Mouse (Mus musculus) mesoderm, embryonic 11.5 days (tissue): ENCODE measurements around the gene Tars2.
"Not testable (repeated sequence)": the region's sequence is repeated elsewhere in the genome, so short reads cannot be mapped to it uniquely, and the experiment has no call there.

Experiments used
- DNase-seq: peaks from one replicate; pipeline ENCODE4 v3.0.0-alpha.2; 2012; ENCODE audit warnings: low read depth, low spot score

Tars2 gene

DNA sequence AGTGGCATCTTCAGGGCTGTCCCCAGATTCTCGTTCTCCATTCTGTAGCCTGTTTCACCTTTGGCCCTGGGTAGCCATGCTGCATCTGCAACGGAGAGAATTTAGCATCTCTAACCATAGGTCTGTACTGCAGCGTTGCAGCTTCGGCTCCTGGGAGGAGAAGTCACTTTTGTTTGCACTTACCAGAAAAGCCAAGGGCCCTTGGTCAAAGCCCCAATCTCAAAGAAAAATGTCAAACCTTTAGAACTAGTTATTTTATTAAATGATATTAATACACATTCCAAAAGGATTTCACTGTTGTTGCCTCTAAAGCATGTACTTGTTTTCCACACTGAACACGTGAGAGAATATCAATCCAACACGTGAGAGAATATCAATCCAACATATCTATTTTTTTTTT, at the start of gene Tars2:
Gene Tars2 (minus strand): TSS at position 101 of the 400 bp plus-strand sequence.
- DNase-seq: no peak

DNA sequence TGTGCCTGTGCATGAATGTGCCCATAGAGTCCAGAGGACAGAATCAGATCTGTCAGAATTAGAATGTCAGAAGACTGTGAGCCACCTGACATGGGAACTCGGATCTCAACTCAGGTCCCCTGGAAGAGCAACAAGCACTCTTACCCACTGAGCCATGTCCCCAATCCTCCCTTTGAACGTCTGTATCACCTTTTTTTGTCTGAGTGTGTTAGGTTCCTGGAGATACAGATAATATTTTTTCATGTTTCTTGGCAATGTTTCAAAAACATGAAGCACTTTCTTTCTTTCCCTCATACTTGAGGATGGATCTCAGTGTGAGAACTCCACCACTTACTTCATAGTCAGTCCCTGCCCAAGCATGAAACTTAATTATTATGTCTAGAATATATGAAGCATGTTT, 48.4 kb upstream of the Tars2 start:
- no peak for DNase-seq

DNA sequence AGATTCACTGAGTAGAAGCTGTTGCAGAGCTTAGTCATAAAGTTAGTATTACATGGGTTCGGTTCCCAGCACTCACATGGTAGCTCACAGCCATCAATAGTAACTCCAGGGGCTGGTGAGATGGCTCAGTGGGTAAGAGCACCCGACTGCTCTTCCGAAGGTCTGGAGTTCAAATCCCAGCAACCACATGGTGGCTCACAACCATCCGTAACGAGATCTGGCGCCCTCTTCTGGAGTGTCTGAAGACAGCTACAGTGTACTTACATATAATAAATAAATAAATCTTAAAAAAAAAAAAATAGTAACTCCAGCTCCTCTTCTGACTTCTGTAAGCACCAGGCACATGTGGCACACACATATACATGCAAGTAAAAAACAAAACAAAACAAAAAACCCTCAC, 47.6 kb upstream of the Tars2 start:
- not testable (repeated sequence) for DNase-seq

DNA sequence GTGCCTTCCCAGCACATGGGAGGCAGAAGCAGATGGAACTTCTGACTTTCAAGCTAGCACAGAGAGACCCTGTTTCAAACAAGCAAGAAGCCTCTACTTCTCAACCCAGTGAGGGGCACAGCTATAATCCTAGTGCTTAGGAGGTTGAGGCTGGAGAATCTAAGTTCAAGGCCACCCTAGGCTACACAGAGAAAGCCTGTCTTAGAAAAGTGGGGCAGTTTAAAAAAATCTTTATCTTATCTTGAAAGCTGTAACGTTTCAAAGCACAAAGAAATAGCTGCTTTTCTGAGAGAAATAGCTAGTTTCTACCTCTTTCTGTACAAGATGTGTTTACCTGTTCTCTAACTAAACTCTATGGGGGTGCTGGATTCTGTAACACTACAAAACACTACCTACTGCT, 46.7 kb upstream of the Tars2 start:
- DNase-seq: no peak

DNA sequence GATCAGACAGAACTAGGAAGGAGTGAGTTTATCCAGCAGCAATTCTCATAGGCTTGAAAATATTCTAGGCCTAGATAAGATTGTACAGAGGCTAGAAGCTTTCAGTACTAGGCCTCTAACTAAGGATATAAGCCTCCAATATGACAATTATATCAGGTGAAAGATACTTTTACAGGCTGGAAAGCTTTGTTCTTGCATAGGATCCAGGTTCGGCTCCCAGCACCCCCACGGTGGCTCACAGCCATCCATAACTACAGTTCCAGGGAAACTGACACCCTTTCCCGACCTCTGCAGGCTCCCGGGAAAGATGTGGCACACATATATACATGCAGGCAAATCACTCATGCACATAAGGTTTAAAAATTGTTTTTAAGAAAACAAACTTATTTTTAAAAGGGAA, 43.8 kb upstream of the Tars2 start:
- no peak for DNase-seq

DNA sequence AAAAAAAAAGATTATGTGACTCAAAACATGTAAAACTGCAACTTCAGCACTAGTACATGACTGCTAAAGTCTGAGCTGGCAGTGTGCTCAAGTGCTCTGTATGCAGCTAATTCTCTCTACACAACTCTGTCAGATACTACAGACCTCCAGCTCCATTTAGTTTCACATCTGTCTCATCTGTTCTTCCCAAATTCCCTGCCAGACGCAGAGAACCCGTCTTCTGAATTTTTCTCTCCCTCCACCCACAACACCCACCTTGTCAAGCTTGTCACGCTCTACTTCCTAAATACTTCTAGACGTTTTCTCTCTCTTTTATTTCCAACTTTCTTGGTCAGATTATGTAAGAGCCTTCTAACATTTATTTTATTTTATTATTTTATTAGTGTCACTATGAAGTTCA, 38.8 kb upstream of the Tars2 start:
- no peak for DNase-seq

DNA sequence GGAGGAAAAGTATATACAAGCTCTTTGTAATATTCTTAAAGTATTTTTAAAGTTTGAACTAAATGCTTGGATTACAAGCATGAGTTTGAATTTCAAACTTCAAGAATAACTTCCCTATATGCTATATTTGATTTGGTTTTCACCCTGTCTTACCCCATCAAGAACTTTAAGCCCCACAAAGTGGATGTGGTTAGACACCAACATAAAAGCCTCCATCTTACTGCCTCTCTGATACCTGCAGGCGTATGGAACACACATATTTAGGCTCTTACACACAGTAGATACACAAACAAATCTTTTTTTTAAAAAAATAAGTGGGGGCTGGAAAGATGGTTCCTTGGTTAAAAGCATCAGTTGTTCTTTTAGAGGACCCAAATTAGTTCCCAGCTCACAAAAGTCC, 34.3 kb upstream of the Tars2 start:
- DNase-seq: no peak

DNA sequence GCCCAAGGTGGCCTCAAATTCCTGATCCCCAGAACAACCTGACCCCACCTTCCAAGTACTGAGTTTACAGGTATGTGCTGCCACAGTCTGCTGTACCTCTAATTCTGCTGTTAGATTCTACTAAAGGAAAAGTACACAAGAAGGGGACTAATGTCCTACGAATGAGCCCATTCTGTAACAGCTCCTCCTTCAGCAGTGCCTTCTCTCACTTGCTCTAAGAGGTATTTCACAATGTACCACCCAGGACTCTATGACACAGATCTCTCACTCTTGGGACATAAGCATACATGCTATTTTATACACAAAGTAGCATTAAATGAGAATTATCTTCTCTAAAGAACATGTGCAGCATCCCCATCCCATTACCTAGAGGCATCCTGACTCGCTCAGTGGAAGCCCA, 33.7 kb upstream of the Tars2 start:
- no peak for DNase-seq

DNA sequence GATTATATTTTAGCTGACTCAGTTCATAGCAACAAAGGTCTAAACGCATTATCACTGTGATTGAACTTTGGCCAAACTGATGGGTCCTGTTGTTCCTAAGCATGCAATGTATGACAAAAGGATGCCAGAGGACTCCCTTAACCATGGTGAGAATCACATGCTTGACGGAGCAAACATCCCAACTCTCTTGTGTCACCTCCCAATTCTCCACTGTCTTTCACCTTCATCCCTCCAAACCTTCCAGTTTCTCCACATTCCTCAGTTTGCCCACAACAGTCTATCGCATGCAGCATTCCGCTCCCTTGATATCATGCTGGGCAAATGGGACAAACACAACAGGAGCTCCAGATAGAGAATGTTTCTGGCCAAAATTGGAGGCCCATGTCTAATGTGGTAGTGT, 25.5 kb upstream of the Tars2 start:
- DNase-seq: no peak

DNA sequence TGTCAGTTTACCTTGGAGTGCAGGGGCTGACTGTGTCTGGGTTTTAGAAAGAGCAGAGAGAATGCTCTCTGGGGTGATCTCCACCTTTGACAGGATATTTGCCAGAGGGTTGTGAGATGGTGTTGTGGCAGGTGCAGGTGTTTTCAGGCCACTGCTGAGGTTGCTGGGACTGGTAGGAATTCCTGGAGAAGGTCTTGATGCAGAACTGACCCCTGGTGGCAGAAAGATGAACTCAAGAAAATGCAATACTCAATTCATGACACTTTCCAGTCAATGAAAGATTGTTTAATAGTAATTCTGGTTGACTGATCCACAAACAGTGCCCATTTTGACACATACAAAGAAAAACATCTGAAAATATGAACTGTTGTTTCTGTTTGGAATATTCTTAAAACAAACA, 12.0 kb upstream of the Tars2 start:
- DNase-seq: peak; percentile 34

DNA sequence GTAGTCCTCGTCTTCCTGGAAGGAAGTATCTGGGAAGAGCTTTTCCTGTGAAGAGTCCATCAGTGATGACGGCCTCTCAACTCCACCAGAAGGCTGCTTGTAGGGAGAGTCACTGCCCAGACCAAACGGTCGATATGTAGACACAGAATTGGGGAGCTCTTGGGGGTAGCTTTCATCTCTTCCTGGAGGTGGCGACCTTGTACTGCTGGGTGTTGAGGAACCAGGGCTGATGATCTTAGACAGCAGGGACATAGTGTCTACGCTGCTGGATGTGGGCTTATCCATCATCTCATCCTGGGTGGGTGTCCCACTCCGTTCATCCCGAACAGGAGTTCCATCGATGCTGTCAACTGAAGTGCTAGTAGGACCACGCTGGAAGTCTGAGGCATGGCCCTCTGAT, 5.5 kb upstream of the Tars2 start:
- DNase-seq: no peak

DNA sequence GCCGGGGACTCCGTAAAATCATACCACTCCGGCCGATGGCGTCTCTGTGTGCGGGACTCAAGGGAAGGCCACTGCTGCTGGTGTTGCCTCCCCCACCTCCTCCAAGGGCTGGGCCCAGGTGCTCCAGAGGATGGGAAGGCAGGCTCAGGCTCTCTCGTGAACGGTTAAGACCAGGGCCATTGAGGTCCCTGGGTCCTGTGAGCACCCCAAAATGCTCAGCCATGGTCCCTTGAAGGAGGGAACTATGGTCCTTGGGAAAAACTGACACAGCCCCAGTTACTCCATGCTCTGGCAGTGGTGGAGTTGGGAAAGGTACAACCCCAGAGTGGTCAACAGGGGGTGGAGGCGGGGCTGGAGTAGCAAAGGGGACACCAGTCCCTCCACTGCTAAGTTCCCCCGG, 3.8 kb upstream of the Tars2 start:
- no peak for DNase-seq

DNA sequence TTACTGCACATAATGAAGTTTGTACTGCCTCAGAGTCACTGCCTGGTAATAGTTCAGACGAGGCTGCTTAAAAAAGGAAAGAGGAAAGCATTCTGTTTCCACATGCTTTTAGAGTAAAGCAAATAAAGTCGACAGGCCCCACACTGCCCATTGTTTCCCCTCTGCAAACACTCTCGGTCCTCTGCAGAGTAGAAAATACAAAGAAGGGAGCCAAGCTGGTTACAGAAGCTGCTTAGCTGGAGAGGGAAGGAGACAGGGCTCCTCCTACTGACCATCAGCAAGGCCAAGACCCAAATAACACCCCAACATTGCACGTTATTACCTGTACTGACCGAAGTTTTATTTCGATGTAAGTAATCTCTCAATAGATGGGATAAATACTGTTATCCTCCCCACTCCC, 3.0 kb upstream of the Tars2 start:
- DNase-seq: no peak

DNA sequence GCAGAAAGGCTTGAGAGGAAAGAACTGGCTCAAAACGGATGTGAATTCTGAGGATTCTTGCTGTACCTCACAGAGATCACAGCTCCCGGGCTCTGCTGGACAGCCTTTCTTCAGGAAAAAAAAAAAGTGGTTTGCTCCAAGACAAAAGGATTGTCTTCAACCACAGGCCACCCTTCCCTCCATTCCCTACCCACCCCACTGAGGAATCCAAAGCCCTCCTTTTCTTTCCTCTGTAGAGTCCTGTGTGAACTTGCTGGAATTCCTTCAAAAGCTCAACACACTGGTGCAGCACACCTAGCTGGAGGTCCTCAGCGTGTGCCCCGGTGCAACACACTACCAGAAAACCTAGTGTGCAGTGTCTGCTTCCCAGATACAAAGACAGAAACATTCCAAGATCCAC, 1.8 kb upstream of the Tars2 start:
- DNase-seq: no peak

DNA sequence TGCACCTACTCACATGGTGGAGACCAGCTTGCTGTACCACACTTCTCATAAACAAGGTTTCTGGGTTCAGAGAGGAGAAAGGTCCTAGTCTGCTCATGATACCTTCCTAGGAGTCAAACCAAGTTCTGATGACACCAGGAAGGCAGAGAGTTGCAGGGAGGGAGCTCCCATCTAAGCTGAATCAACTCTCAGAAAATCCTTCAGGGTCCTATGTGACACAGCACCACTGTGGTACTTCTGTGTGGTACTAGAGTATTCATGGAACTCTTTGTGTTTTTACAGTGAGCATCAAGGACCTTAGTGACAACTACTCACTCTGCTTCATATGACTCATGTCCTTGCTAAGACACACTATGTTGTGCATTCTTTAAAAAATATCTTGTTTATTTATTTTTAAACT, 650 bp upstream of the Tars2 start:
- no peak for DNase-seq

DNA sequence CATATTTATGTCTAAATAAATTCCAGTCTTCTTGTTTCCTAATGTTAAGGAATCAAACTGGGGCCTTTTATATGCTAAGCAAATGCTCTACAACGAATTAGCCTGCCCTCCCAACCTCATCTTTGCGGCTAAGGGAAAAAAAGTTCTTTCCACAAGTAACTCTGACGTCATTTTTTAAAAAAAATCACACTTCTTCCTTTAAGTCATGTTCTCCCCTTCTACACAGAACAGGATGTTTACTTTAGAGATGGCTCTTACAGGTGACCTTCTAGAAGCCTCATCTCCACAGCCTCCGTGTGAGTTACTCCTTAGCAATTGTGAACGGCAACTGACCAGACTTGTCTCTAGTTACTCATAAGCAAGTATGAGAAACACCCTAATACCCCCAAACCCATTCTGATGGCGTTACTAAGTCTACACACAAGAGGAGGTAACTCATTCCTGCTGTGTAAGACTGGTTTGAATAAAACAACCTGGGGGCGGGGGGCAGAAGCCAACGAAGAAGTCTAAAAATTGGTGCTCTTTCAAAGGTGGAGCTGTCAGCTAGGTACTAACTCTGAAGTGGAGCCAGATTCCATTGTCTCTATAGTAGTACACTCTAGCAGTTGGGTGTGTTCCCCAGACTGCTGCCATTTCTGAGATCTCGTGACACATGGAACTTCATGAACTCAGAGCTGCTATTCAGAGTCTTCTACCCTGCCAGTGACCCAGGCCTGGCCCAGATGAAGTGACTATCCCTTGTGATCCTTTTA, 1.4 kb downstream of the Tars2 start:
- DNase-seq: no peak

DNA sequence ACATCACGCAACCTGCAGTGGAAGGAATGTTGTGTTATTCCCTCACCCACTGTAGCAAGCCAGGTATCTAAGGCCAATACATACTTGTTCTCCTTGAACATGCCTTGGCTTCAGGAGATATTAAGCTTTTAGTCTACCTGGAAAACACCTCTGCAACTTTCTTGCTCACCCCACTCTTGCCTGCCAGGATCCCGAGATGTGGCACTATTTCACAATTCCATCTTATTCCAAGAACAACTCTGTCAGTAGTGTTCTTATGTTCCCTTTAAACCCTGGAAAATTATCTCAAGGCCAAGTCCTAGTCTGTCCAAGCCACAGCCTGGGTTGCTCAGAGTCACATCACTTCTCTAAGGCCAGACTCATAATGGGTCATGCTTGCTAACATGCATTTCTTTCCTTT, 3.2 kb downstream of the Tars2 start:
- DNase-seq: no peak

DNA sequence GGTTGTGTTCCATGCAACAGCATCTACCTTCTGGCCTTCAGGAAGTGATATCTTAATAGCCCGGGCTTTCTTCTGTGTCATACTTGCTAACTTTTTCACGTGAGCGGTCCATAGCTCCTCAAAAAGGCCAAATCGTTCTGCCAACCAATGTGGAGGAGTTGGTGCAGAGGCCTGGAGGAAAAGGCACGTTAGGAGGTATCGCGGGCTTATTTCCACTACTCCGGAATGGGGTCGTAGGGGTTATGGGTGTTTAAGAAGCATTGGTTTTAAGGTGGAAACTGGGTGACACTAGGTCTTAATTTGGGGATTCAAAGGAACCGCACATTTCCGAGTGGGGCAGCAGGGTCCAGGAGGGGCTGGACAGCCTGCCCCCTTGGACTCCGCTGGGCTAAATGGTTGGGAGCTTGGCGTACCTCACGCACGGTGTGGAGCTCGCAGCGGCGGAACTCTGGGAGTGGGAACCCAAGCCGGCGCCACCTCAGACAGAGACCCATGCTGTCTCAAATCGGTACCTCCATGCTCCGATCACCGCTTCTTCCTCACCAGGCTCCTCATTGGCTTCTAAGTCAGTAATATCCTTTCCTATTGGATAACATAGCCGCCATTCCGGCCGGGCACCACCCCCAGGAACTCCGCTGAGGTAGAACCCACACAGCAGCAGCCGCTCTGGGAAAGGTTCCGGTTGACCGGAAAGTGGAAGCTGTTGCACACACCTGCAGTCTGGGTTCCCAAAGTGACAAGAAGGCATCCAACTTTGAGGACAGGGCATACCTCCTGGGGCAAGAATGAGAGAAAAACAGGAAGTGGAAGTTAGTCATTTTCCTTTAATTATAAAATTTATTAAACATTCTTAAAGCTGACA, 5.4 kb downstream of the Tars2 start:
- DNase-seq: peak; percentile 92

DNA sequence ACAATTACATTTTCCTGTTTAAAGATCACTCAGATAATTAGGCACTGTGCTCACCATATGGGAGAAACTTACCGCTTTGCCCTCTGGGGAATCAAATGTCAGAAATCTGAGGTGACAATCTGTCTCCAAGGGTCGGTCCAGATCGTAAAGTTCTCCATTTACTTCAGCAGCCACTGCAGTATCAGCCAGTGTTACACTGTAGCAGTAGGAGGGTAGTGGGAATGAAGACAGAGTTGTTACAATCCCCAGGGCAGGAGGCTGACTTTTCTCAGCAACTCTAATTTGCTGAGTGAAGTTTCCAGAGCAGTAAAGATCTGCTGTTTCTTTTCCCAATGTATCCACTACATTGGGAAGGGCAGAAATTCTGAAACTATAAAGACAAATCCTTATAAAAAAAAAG, 7.1 kb downstream of the Tars2 start:
- DNase-seq: no peak

DNA sequence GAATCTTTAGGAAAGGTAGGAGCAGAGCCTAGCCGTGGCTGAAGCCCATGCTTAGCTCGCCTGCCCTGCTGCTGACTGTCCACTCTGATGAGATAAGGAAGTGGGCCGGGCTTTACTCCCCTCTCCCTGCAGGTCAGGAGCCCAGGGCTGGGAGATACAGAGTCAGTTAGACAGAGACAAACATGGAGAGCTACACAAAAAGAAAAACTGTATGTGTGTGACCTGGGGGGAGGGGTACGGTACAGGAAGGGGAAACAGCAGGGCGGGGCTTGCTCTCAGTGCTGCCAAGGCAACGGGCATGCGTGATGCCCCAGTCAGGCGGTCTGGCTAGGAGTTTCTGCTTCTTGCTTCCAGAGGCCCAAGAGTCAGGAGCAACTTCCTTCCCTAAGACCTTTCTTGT, 19.6 kb downstream of the Tars2 start:
- DNase-seq: no peak

DNA sequence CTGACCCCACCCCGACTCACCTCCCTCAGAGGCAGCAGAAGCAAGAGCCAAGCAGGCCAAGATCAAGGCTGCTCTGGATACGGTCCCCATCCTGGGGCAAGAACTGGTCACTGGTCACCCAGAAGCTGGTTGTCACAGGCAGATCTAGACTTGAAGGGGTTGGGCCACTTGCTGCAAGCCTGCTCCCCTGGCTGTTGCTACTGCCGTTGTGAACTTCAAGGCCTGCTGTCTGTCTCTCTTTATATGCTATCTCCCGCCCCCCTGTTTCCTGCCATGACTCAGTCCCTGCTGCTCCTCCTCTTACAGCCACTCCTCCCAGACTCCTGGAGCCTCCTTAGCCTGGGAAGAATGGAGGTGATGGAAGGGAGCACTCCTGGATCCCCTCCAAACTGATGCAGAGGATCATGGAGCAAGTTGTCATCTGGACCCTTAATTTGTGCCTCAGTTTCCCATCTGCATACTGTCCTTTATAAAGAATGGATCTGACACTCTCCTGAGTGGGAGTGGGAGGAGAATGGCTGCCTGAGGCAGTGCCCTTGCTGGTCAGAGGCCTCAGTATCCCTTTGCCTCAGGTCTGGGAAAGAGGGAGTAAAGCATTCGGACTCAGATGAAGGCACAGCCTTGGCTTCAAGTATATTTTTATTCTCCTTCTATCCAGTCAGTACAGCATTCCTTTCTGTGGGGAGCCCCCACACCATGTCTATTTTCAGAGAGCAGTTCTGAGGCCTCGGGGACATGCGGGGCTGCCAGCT, 20.5 kb downstream of the Tars2 start, which contains the start of gene Ecm1:
Gene Ecm1 (minus strand): TSS at position 217 of the 752 bp plus-strand sequence.
- DNase-seq: no peak

DNA sequence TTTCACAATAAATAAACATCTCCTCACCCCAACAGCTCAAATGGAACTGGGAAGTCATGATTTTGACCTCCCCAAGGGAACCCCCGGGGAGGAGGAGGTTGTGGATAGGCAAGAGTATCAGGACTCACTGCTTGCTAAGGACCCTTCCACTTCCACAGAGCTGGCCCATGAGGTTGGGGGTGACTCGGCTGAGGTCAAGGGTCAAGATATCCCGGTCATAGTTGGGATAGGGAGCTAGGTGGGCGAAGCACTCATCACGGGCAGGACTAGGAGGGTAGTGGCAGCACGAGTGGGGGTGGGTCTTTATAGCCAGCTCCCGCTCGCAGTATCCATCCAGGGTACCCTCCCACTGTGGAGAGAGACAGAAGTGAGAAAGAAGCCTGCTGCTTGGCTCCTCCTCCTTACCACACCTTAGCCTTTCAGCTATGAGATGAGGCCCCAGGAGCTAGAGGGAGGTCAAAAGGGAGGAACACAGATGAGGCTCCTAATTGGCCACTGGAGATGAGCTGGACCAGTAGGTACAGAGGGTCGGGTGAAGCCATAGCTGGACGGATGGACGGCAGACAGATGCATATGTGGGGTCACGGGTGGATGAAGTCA, 24.8 kb downstream of the Tars2 start:
- no peak for DNase-seq
